Mouse (Mus musculus): ENCODE measurements around the gene Gm15013.
"Not testable (repeated sequence)": the region's sequence is repeated elsewhere in the genome, so short reads cannot be mapped to it uniquely, and the experiment has no call there.

Gm15013 gene

DNA sequence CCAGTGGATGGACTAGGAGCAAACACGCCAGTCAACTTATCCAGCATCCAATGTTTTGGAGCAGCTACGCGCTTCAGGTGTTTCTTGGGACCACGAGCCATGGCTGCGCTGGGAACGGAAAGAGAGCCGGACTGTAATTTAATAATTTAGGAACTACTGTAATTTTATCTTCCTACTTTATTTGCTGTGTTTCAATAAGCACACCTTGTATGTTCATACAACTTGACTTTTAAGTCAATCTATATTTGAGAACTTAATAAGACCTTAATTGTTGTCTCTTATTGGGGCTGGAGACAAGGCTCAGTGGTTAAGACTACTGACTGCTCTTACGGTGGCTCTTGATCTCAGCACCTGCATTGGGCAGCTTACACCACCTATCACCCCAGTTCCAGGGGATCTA is at the start of gene Gm15013:
Gene Gm15013 (minus strand): TSS at position 101 of the 400 bp plus-strand sequence.
- no peak for DNase-seq (ENCODE audit: low spot score)

DNA sequence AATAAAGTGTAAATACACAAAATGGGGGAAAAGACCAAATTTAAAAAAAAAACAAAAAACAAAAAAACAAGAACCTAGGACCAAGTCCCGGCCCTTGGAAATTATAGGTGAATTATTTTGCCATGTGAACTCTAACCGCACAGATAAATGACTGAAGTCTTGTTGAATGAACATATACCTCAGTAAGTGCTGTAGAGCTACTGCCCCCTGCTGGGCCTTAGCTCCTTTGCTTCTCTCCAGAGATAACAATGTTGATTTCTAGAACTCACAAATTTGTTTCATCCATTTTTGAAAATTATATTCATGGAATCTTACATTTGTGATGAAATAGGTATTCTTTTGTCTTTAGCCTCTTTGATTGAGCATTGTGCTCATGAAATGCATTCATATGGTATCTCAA is 48.3 kb upstream of the Gm15013 start:
- no peak for DNase-seq (ENCODE audit: low spot score)

DNA sequence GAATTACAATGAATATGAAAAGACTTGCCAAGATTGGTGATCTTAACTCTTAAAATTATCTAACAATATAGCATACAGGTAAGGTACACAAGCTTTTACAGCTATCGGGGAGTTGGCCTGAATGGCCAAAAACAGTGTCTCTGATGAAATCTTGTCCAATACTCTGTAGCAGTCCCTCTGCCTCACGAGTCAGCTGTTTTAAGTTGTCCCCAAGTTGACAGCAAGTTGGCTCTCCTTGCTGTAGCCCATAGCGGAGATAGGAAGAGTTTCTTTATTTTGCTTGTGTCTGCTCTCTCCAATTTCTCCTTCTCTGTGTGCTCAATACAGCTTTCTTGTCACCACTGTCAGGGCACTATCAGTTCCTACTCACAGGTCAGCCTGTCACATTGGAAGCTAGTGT is 44.4 kb upstream of the Gm15013 start:
- DNase-seq (ENCODE audit: low spot score), result not testable (repeated sequence)

DNA sequence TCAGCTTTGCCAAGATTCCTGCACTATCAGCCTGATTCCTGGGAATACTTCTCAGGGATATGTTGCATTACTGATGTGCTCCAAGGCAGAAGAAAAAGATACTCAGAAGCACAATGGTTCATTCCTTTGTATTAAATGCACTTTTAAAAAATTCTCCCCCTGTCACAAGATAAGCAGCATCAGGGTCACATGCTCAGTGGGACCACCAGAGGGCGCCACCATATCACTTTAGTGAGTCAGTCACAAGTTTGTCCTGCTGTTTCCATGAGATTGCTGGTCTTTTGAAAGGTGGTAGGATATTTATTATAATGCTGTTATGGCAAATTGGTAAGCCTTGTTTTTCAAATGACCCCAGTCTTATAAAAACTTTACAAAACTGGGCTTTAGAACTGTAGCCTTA is 37.6 kb upstream of the Gm15013 start:
- DNase-seq (ENCODE audit: low spot score), result no peak

DNA sequence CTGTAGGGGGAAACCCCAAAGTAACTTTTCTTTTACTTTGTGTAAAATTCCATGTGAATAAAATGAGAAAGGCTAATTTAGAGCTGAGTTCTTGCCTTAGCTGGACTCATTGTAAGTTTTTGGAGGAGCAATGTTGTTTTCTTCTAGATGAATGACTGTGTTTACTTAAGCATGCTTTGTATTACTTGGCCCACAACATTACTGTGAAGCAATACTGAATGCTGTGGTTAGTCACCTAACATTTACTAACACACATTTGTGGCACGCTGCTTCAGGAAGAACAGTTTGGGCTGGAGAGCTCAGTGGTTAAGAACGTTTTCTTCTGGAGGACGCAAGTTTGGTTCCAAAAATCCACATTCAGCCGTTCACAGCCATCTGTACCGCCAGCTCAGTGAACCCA is 22.8 kb upstream of the Gm15013 start:
- no peak for DNase-seq (ENCODE audit: low spot score)

DNA sequence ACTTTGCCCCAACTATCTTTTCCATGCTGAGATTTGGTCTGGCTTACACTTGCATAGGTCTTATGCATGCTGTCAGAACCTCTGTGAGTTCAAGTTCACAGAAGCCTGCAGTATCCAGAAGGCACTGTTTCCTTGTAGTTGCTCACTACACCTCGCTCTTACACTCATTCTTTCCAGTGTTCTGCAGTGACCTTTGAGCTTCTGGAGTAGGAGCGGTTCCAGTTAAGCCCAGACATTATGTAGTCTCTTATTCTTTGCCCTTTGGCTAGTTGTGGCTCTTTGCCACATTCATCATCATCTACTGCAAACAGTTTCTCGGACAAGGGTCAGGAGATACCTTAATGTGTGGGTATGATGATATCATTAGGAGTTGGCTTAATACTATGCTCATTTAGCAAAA is 16.3 kb upstream of the Gm15013 start:
- no peak for DNase-seq (ENCODE audit: low spot score)

- DNase-seq (ENCODE audit: low spot score), result no peak
Observed at GRCm38 (mm10) chrX:139722350-139722749, 8.1 kb upstream of the Gm15013 start.

DNA sequence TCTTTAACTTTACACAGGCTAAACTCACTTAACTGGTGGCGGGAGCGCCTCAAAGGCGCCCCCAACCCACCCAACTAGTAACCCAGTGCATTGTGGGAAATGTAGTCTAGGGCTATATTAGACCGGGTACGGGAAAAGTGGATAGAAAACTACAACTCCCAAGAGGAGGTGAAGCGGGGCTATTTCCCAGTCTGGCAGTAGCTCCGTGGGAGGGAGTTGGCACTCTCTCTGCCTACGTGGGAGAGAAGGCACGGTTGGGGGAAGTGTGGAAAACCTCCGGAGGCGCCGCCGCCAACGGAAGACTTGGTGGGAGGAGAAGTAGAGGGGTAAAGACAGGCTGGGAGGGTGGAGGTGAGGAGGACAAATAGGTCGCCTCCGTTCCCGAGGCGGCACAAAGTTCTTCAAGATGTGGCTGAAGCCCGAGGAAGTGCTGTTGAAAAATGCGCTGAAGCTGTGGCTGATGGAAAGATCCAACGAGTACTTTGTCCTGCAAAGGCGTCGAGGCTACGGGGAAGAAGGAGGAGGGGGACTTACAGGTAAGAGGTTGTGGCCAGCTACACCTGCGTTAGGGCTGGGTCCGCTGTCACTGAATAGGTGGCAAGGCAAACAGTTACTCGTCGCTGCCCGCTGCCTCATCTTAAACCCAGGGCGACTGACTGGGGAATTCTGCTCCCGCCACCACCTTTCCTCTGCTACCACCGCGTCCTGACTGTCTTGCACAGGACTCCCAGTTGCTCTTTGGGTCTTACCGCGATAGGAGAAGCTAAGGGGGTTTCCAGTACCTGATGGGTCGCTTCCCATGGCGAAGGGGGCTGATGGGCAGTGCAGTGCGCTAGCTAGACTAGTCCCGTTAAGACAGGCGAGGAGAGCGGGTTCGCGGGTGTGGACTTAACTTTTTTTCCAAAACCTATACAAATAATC is 29.2 kb downstream of the Gm15013 start, which contains the start of gene Tbc1d8b:
Gene Tbc1d8b (plus strand): TSS at position 222 of the 921 bp plus-strand sequence.
- DNase-seq (ENCODE audit: low spot score), result peak; percentile 88

- DNase-seq (ENCODE audit: low spot score), result no peak
Observed at GRCm38 (mm10) chrX:139684410-139684774, 29.9 kb downstream of the Gm15013 start.

DNA sequence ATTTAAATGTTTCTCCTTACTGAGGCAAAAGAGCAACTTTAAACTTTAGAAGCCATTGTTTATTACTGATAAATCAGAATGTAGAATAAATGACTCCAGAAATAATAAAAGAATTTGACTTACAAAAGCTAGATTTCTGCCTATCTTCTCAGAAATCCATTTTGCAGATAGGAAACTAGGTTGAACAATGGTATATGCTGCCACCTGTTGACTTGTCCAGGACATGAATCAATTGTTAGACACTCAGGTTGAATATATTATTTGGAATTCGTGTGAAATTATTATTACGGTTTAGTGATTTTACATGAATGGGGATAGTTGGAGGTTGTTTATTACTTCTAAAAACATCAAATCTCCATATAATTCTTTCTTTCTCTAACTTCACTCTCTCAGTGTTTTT is 48.5 kb downstream of the Gm15013 start:
- DNase-seq (ENCODE audit: low spot score), result no peak
